Mouse (Mus musculus): ENCODE data around the gene Ern1. TPM values are rescaled to one million over a fixed set of nuclear protein-coding genes. Genes with fewer than 3 reads are reported as not detected.

The Ern1 gene
- polyA plus RNA-seq, 1 experiment from 2014 or later: 6.7 TPM

- no peak overlapping the region for H3K9ac ChIP-seq (replicated peaks)
- H3K9me3 ChIP-seq: no peaks in the 10 kb centered on the region
- H3K4me3 ChIP-seq (replicated peaks): no peak overlapping the region
- H3K4me1 ChIP-seq (replicated peaks): peaks cover 39% of the 10 kb centered on the region
- WGBS: 34% methylated on average over 4 of the region's 4 CpGs
- no peak for ATAC-seq
- H3K4me2 ChIP-seq (replicated peaks): no peak overlapping the region
- no peak overlapping the region for H3K27ac ChIP-seq
- H3K36me3 ChIP-seq: peaks cover 4% of the 10 kb centered on the region; the same call in 1 of the 2 replicates
- no peaks in the 10 kb centered on the region for H3K27me3 ChIP-seq
Observed at GRCm38 (mm10) chr11:106519519-106519918, 31.9 kb upstream of the Ern1 start.

GRCm38 (mm10) chr11:106518391-106518790, 30.7 kb upstream of the Ern1 start:
- H3K9me3 ChIP-seq: no peaks in the 10 kb centered on the region
- 39% methylated on average over 4 of the region's 4 CpGs for WGBS
- no peak overlapping the region for H3K4me2 ChIP-seq (replicated peaks)
- no peak for ATAC-seq
- H3K27ac ChIP-seq: no peak overlapping the region
- H3K4me1 ChIP-seq (replicated peaks): peaks cover 42% of the 10 kb centered on the region
- no peak overlapping the region for H3K4me3 ChIP-seq (replicated peaks)
- no peaks in the 10 kb centered on the region for H3K27me3 ChIP-seq
- peaks cover 4% of the 10 kb centered on the region; the same call in 1 of the 2 replicates for H3K36me3 ChIP-seq
- no peak overlapping the region for H3K9ac ChIP-seq (replicated peaks)

- H3K4me1 ChIP-seq (replicated peaks): peaks cover 27% of the 10 kb centered on the region
- 57% methylated on average over 16 of the region's 16 CpGs for WGBS
- H3K27me3 ChIP-seq: no peaks in the 10 kb centered on the region
- no peak overlapping the region for H3K27ac ChIP-seq
- ATAC-seq: peak; percentile 73
- H3K9ac ChIP-seq (replicated peaks): peak overlapping the region; percentile 17
- H3K9me3 ChIP-seq: no peaks in the 10 kb centered on the region
- H3K4me3 ChIP-seq (replicated peaks): no peak overlapping the region
- H3K36me3 ChIP-seq: peaks cover 14% of the 10 kb centered on the region
- H3K4me2 ChIP-seq (replicated peaks): no peak overlapping the region
Observed at GRCm38 (mm10) chr11:106515079-106515745, 27.6 kb upstream of the Ern1 start.

GRCm38 (mm10) chr11:106514446-106514845, 26.8 kb upstream of the Ern1 start:
- Histone ChIP-seq H3K9ac (replicated peaks) (0 out of 2 replicates have a peak overlapping the region, but pooled peaks have one; percentile 17), H3K36me3 (peaks cover 18% of the 10 kb centered on the region), H3K4me3 (replicated peaks) (no peak overlapping the region), H3K4me1 (replicated peaks) (peaks cover 20% of the 10 kb centered on the region), H3K4me2 (replicated peaks) (no peak overlapping the region), H3K27me3 (no peaks in the 10 kb centered on the region), H3K27ac (no peak overlapping the region; the same call in 1 of the 2 replicates), H3K9me3 (no peaks in the 10 kb centered on the region)
- no peak for ATAC-seq
- WGBS: 49% methylated on average over 5 of the region's 5 CpGs

GRCm38 (mm10) chr11:106513166-106513565, 25.5 kb upstream of the Ern1 start:
- H3K9ac ChIP-seq (replicated peaks): no peak overlapping the region
- peaks cover 15% of the 10 kb centered on the region for H3K4me1 ChIP-seq (replicated peaks)
- 33% methylated on average over 2 of the region's 2 CpGs for WGBS
- no peak overlapping the region for H3K4me2 ChIP-seq (replicated peaks)
- H3K9me3 ChIP-seq: no peaks in the 10 kb centered on the region
- H3K4me3 ChIP-seq (replicated peaks): no peak overlapping the region
- H3K36me3 ChIP-seq: peaks cover 27% of the 10 kb centered on the region
- H3K27me3 ChIP-seq: no peaks in the 10 kb centered on the region
- ATAC-seq: no peak
- no peak overlapping the region for H3K27ac ChIP-seq

- H3K36me3 ChIP-seq: peaks cover 23% of the 10 kb centered on the region
- no peak for ATAC-seq
- H3K9me3 ChIP-seq: no peaks in the 10 kb centered on the region
- no peak overlapping the region for H3K4me3 ChIP-seq (replicated peaks)
- no peaks in the 10 kb centered on the region for H3K27me3 ChIP-seq
- WGBS: 94% methylated on average over 7 of the region's 7 CpGs
- no peak overlapping the region for H3K27ac ChIP-seq
- H3K9ac ChIP-seq (replicated peaks): no peak overlapping the region
- peaks cover 14% of the 10 kb centered on the region for H3K4me1 ChIP-seq (replicated peaks)
- H3K4me2 ChIP-seq (replicated peaks): no peak overlapping the region
Observed at GRCm38 (mm10) chr11:106512006-106512390, 24.3 kb upstream of the Ern1 start.

- Histone ChIP-seq H3K27ac (no peak overlapping the region), H3K4me3 (replicated peaks) (no peak overlapping the region), H3K4me1 (replicated peaks) (peaks cover 14% of the 10 kb centered on the region), H3K4me2 (replicated peaks) (no peak overlapping the region), H3K9me3 (no peaks in the 10 kb centered on the region), H3K36me3 (peaks cover 29% of the 10 kb centered on the region), H3K9ac (replicated peaks) (no peak overlapping the region), H3K27me3 (no peaks in the 10 kb centered on the region)
- no peak for ATAC-seq
- WGBS: 90% methylated on average over 14 of the region's 14 CpGs
Observed at GRCm38 (mm10) chr11:106511236-106512005, 23.8 kb upstream of the Ern1 start.

- WGBS: 92% methylated on average over 7 of the region's 7 CpGs
- Histone ChIP-seq H3K9me3 (no peaks in the 10 kb centered on the region), H3K36me3 (peaks cover 34% of the 10 kb centered on the region), H3K27me3 (no peaks in the 10 kb centered on the region), H3K27ac (no peak overlapping the region), H3K4me2 (replicated peaks) (no peak overlapping the region), H3K4me1 (replicated peaks) (no peaks in the 10 kb centered on the region), H3K9ac (replicated peaks) (no peak overlapping the region), H3K4me3 (replicated peaks) (no peak overlapping the region)
- no peak for ATAC-seq
Observed at GRCm38 (mm10) chr11:106507638-106508037, 20.0 kb upstream of the Ern1 start.

GRCm38 (mm10) chr11:106506211-106506610, 18.6 kb upstream of the Ern1 start:
- no peak overlapping the region for H3K27ac ChIP-seq
- H3K9me3 ChIP-seq: no peaks in the 10 kb centered on the region
- no peak overlapping the region for H3K4me3 ChIP-seq (replicated peaks)
- peaks cover 27% of the 10 kb centered on the region for H3K36me3 ChIP-seq
- no peaks in the 10 kb centered on the region for H3K27me3 ChIP-seq
- no peak for ATAC-seq
- peaks cover 10% of the 10 kb centered on the region for H3K4me1 ChIP-seq (replicated peaks)
- no peak overlapping the region for H3K4me2 ChIP-seq (replicated peaks)
- WGBS: 95% methylated on average over 6 of the region's 6 CpGs
- H3K9ac ChIP-seq (replicated peaks): no peak overlapping the region

- Histone ChIP-seq H3K27ac (no peak overlapping the region), H3K4me2 (replicated peaks) (no peak overlapping the region), H3K9ac (replicated peaks) (no peak overlapping the region), H3K4me3 (replicated peaks) (no peak overlapping the region), H3K27me3 (no peaks in the 10 kb centered on the region), H3K4me1 (replicated peaks) (peaks cover 13% of the 10 kb centered on the region), H3K36me3 (peaks cover 16% of the 10 kb centered on the region), H3K9me3 (no peaks in the 10 kb centered on the region)
- no peak for ATAC-seq
Observed at GRCm38 (mm10) chr11:106504129-106504528, 16.5 kb upstream of the Ern1 start.

GRCm38 (mm10) chr11:106503425-106503717, 15.7 kb upstream of the Ern1 start:
- Histone ChIP-seq H3K9me3 (no peaks in the 10 kb centered on the region), H3K4me1 (replicated peaks) (peaks cover 13% of the 10 kb centered on the region), H3K27ac (no peak overlapping the region), H3K9ac (replicated peaks) (no peak overlapping the region), H3K4me2 (replicated peaks) (no peak overlapping the region), H3K27me3 (no peaks in the 10 kb centered on the region), H3K36me3 (0 out of 2 replicates have a peak, but pooled peaks cover 11% of the 10 kb centered on the region), H3K4me3 (replicated peaks) (no peak overlapping the region)
- WGBS: 78% methylated on average over 4 of the region's 4 CpGs
- no peak for ATAC-seq

GRCm38 (mm10) chr11:106502631-106503424, 15.2 kb upstream of the Ern1 start:
- 60% methylated on average over 13 of the region's 13 CpGs for WGBS
- Histone ChIP-seq H3K27ac (no peak overlapping the region), H3K4me2 (replicated peaks) (no peak overlapping the region), H3K4me3 (replicated peaks) (no peak overlapping the region), H3K9ac (replicated peaks) (no peak overlapping the region), H3K4me1 (replicated peaks) (peaks cover 13% of the 10 kb centered on the region), H3K36me3 (0 out of 2 replicates have a peak, but pooled peaks cover 11% of the 10 kb centered on the region), H3K9me3 (no peaks in the 10 kb centered on the region), H3K27me3 (no peaks in the 10 kb centered on the region)
- no peak for ATAC-seq
